Mouse (Mus musculus) T-helper 2 cell (primary cell): Measurements from ENCODE around the gene Frem2.

Experiments
- in situ Hi-C: fragments of 300-600 bp; cut with MboI, MseI; formaldehyde crosslinking; loops from one replicate; pipeline ENCODE4 v1.15.1; 2025; ENCODE audit warnings: high pct_unique_total_duplicates

The Frem2 gene

GRCm38 (mm10) chr3:53620978-53621377, 36.2 kb downstream of the Frem2 start:
- in situ Hi-C loops: loop anchor here (10.0 kb wide), 1 partner anchor 1524 kb away; no protein-coding TSS in a partner anchor

- in situ Hi-C loops: loop anchor here (10.0 kb wide), 1 partner anchor 1524 kb away; no protein-coding TSS in a partner anchor
Observed at GRCm38 (mm10) chr3:53620355-53620754, 36.8 kb downstream of the Frem2 start.

- in situ Hi-C loops: no loop called here
Observed at GRCm38 (mm10) chr3:53611106-53611505, 46.0 kb downstream of the Frem2 start.

- in situ Hi-C loops: no loop called here
Observed at GRCm38 (mm10) chr3:53609851-53610250, 47.3 kb downstream of the Frem2 start.

DNA sequence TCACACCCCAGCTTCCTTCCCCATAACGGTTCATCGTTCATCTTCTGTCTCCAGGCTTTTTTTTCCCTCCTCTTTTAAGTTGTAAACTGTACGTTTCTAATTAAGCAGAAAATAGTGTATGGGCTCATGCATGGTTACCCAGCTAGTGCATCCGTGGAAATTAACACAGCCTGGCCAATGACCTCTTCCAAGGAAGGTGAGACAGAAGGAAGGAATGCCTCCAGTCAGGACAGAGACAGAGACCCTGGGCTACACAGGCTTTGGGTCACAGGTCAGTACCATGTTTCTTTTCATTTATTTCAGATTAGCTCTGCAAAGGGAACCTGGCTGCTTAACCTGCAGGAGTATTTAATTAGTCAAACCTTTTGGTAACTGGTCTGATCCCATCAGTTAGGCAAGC, 57.0 kb downstream of the Frem2 start:
- in situ Hi-C loops: no loop called here

GRCm38 (mm10) chr3:53599315-53599714, 57.8 kb downstream of the Frem2 start:
- in situ Hi-C loops: no loop called here

DNA sequence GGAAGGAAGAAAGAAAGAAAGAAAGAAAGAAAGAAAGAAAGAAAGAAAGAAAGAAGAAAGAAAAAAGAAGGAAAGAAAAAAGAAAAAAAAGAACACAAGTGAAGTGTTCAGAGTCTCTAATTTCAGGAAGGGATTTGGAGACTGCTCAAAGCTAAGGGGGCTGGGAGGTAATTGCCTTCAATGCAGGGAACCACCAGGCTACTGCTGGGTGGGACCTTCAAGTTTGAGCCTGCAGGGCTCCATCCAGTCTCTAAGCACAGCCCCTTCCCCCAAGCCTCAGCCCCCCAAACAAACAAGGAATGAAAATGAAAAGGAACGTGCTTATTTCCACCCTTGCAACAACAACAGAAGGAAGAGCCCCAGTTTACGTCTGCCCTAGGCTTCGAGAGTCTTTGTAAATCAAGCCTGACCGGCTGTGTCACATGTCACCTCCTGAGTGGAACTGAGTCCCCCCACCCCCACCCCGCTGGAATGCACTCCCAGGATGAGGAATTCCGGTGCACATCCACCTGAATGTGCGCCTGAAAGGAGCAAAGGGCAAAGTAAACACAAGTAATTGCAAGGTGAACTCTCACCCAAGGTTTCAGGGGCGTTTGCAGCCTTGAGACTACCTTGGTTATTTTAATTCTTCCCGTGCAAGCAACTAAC, 58.9 kb downstream of the Frem2 start:
- in situ Hi-C loops: no loop called here

DNA sequence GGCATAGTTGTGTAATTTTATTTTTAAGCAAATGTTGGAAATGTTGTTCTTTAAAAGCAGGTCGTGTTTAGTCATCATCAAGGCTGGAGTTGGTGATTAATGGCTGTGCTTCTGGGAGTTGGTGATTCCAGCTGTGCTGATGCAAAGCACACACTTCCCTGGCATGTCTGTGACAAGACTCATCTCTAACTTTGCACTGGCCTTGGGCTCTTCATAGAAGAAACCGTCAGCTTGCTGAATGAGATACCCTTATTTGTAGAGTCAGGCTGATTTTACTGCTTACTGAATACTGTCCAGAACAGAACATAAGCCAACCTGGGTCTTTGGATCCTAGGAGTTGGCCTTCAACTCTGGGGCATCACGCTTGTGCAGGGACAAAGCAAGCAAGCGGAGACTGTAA, 62.7 kb downstream of the Frem2 start:
- in situ Hi-C loops: no loop called here

- in situ Hi-C loops: no loop called here
Observed at GRCm38 (mm10) chr3:53593718-53594117, 63.4 kb downstream of the Frem2 start.

- in situ Hi-C loops: no loop called here
Observed at GRCm38 (mm10) chr3:53592036-53592435, 65.1 kb downstream of the Frem2 start.

GRCm38 (mm10) chr3:53590139-53590621, 67.0 kb downstream of the Frem2 start:
- in situ Hi-C loops: no loop called here

DNA sequence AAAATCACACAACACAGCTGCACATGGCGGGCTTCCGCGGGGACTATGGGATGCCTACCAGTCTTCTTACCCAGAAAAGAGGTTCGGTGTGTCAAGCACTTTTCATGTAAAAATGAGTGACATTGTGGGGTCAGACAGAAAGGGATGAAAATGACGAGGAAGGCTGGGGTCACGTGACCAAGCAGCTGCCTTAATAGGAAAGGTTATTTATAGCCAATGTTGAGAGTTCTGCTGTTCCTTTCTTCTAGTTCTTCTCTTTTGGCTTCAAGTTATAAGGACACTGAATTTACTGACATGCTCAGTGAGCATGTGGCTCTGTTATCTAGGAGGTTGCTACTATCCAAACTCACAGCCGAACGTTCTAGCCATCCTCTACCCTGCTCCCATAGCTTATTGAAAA, 73.9 kb downstream of the Frem2 start:
- in situ Hi-C loops: no loop called here

DNA sequence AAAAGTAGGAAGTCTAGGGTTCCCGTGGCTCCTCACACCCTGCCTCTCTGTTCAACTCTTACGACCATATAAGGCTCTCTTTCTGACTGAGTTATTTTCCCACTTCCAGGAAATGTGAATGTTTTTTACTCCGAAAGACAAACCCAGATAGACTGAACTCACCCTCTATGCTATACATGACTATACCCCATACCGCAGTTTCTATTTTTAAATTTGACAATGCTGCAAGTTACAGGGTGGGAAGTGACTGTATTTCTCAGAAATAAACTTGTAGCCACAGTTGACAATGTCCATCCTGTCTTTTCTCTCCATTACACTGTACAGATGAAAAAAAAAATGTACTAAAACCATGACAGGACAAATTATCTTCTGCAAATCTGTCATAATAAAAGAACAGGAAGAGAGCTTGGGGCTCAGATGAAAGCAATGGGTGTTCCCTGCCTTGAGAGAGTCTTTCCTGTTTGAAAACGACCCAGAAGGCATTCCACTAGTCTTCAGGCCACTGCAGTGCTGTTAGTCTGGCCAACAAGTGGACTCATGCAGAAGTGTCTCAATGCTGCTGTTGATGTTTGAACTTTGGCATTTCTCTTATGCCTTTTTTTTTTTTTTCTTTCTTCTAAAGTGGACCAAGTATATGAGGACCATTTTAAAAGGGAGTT, 76.4 kb downstream of the Frem2 start:
- in situ Hi-C loops: no loop called here

DNA sequence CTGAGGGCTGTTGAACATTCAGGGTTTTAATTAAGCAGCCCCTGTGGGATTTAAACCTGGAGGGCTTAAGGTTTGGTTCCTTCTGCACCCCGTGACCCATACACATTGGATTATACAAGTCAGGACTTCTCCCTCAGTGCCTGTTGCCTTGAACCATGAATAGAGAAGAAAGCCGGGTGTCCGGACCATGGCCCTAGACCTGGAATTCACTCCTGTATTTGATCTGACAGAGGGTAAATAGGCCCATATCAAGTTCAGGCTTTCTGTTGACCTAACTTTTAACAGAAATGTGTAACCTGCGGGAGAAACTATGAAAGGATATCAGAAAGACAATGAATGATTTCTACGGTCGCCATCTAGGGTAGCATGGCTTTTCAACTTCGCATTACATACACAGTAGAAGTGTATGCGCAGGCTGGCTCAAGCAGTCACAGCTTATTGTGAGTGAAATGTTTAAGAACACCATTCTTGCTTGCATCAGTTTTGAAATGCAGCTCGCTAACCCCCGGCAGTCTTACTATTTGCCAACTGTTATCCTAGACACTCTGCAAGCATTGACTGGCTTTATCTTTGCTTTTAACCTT, 77.9 kb downstream of the Frem2 start:
- in situ Hi-C loops: no loop called here

GRCm38 (mm10) chr3:53576320-53577116, 80.6 kb downstream of the Frem2 start:
- in situ Hi-C loops: no loop called here

- in situ Hi-C loops: no loop called here
Observed at GRCm38 (mm10) chr3:53574123-53574522, 83.0 kb downstream of the Frem2 start.

DNA sequence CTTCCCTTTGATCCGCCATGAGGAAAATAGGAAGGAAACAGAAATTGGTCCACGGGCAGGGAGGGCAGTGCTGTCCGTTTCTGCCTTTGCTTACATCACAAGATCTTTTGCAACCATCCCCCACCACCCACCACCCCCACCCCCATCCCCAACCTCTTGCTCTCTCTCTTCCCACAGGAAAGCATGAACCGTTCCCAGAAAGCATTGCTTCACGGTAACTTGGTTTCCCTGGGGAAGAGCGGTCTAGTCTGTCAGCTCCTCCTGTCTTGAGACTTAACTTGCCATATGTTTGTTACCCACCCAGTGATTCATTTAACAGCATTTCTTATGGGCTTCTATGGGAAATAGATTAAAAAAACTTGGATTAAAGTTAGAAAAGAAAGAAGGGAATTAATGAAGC, 85.5 kb downstream of the Frem2 start:
- in situ Hi-C loops: no loop called here

DNA sequence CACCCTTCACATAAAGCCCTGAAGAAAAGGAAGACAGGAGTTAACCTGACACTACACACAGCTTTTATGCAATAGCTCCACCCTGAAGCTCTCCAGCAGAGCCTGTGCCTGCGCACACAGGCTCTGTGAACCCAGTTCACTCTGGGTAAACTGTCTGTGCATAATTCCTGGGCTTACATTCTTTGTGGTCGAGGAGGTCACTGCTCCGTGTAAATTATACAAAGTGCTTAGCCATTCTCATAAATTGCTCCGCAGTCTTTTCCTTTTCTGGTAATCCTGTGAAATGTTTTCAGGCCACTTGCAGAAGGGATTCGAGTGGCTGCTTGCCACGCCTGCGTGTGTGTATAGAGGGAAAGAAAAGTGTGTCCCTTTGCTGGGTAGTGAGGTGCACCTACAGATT, 92.6 kb downstream of the Frem2 start:
- in situ Hi-C loops: no loop called here

GRCm38 (mm10) chr3:53563746-53564145, 93.4 kb downstream of the Frem2 start:
- in situ Hi-C loops: no loop called here

DNA sequence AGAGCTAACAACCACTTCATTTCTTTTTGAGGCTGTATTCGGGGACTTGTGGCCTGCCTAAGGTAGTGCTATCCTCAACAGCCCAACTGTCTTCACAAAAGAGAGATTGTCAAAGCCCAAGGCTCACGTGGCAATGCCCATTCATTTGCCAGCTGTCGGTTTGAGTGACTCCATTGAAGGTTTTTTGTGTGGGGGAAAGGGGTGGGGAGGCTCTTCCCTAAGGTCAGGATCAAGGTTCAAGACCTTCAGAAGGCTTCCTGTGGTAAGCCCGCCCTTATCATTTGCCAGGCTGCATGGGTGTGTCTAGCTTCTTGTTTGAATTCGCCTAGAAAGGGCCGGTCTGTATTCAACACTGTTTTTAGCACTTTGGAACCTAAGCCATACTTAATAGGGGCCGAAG, 95.3 kb downstream of the Frem2 start:
- in situ Hi-C loops: no loop called here

GRCm38 (mm10) chr3:53559056-53559455, 98.1 kb downstream of the Frem2 start:
- in situ Hi-C loops: no loop called here

DNA sequence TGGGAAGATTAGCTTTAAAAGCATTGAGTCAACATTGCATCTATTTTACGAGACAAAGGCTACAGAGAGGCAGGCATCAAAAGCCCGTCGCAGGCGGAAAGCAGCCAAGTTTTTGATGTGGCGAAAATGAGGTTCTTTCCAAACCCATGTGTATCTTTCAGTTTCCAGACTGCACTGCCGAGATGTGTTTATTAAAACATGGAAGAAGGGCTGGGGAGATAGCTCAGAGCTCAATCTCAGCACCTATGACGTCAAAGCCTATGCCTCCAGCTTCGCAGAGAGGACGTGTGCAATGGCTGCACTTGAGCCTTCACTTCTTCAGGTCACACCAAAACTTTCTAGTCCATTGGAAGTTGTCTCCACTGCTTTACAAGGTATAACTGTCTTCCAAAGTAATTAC, 98.9 kb downstream of the Frem2 start:
- in situ Hi-C loops: no loop called here
